Mouse (Mus musculus) ES-Bruce4 (cell line): Measurements from ENCODE around the gene Htr2a.

ENCODE experiments used
- CTCF ChIP-seq: IDR thresholded peaks from one replicate; pipeline ENCODE4 v1.8.1; 2011; ENCODE audit warnings: low read depth, low read length
- EP300 ChIP-seq: IDR thresholded peaks from 2 replicates; pipeline ENCODE4 v1.6.1; 2011; ENCODE audit warnings: low read depth, low read length; ENCODE audit not compliant: insufficient read depth
- POLR2A ChIP-seq: IDR thresholded peaks from one replicate; pipeline ENCODE4 v1.8.1; 2011; ENCODE audit warnings: low read length; ENCODE audit not compliant: insufficient read depth

GRCm38 (mm10) chr14:74733397-74733796, 92.8 kb downstream of the Htr2a start:
- TF ChIP-seq POLR2A (no peak), CTCF (no peak), EP300 (no peak)
